Mouse (Mus musculus) liver, adult 2 months (tissue): ENCODE results near the gene Spem2. TPM values are rescaled to one million over a fixed set of nuclear protein-coding genes. Genes with fewer than 3 reads are reported as not detected.
A peak's percentile ranks its signal among the peaks of the same experiment; 100 is the strongest.

ENCODE experiments used
- DNase-seq: peaks from one replicate; pipeline ENCODE4 v3.0.0-alpha.2; 2011; ENCODE audit warnings: low read depth, low spot score; ENCODE audit errors: extremely low read depth
- H3K27ac ChIP-seq: fragments of 200-500 bp; replicated peaks from 2 replicates; pipeline ENCODE4 v1.5.1; 2012; ENCODE audit warnings: low read depth, mild to moderate bottlenecking, control low read depth, inconsistent platforms, low read length; ENCODE audit not compliant: insufficient read depth
- H3K27me3 ChIP-seq: fragments of 200-500 bp; 2 replicates; pipeline ENCODE4 v1.6.1; 2012; ENCODE audit warnings: mild to moderate bottlenecking, moderate library complexity, low read length, inconsistent platforms; ENCODE audit not compliant: control insufficient read depth, insufficient read depth
- H3K36me3 ChIP-seq: fragments of 200-500 bp; 2 replicates; pipeline ENCODE4 v1.6.1; 2012; ENCODE audit warnings: low read length, inconsistent platforms; ENCODE audit not compliant: control insufficient read depth, insufficient read depth
- H3K4me1 ChIP-seq: fragments of 200-500 bp; 2 replicates; pipeline ENCODE4 v1.6.1; 2011; ENCODE audit warnings: low read length; ENCODE audit not compliant: control insufficient read depth, insufficient read depth
- H3K4me3 ChIP-seq: fragments of 200-500 bp; 2 replicates; pipeline ENCODE4 v1.5.1; 2011; ENCODE audit warnings: low read depth, mild to moderate bottlenecking, control low read depth, low read length, moderate library complexity; ENCODE audit not compliant: insufficient read depth
- H3K79me2 ChIP-seq: fragments of 200-500 bp; 2 replicates; pipeline ENCODE4 v1.6.1; 2012; ENCODE audit warnings: inconsistent platforms, mild to moderate bottlenecking, low read length, moderate library complexity; ENCODE audit not compliant: control insufficient read depth, insufficient read depth
- H3K9ac ChIP-seq: fragments of 200-500 bp; 2 replicates; pipeline ENCODE4 v1.6.1; 2012; ENCODE audit warnings: low read depth, mild to moderate bottlenecking, control low read depth, inconsistent platforms, low read length
- CTCF ChIP-seq: fragments of 200-500 bp; IDR thresholded peaks from 2 replicates; pipeline ENCODE4 v1.5.1; 2011; ENCODE audit warnings: low read depth, low read length, control low read depth
- POLR2A ChIP-seq: fragments of 200-500 bp; IDR thresholded peaks from 2 replicates; pipeline ENCODE4 v1.6.1; 2011; ENCODE audit warnings: low read length, control low read depth; ENCODE audit not compliant: insufficient read depth; ENCODE audit errors: extremely low read depth
- WGBS: fragments of 180-500 bp; shearing (Covaris S2); methylation state at CpG from one replicate; pipeline ENCODE4 v1.1.7; 2018; 5-methylcytosine and 5-hydroxymethylcytosine counted together
- polyA plus RNA-seq: library from polyadenylated mRNA; depleted of rRNA; stranded (reverse); fragments of >200 nt; gene quantifications from 2 replicates; pipeline ENCODE4 v1.2.3, GENCODE M21; 2012
- total RNA-seq: library from RNA; depleted of rRNA; stranded (reverse); fragments of >200 nt; gene quantifications from 2 replicates; pipeline ENCODE4 v1.2.3, GENCODE M21; 2014

The Spem2 gene
- total and polyA plus RNA-seq, 2 experiments: not detected

DNA sequence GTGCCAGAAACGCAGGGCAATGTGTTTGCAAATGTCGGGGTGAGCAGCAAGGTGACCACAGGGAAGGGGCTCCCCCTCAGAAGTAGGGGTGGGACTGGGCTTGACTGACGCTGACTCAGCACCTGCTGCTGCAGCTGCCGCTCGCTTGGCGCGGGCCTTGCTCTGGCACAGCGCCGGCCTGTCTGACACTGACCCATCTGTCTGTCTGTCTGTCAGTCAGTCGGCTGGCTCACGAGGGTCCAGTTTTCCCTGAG is 18.2 kb downstream of the Spem2 start:
- 14% methylated on average over 11 of the region's 11 CpGs for WGBS
- peaks cover 9% of the 10 kb centered on the region for H3K27me3 ChIP-seq
- H3K4me3 ChIP-seq: no peak overlapping the region
- TF ChIP-seq CTCF (no peak), POLR2A (no peak)
- H3K4me1 ChIP-seq: peaks cover 4% of the 10 kb centered on the region
- H3K9ac ChIP-seq: no peak overlapping the region
- no peaks in the 10 kb centered on the region for H3K79me2 ChIP-seq
- H3K36me3 ChIP-seq: no peaks in the 10 kb centered on the region
- no peak overlapping the region for H3K27ac ChIP-seq
- no peak for DNase-seq

DNA sequence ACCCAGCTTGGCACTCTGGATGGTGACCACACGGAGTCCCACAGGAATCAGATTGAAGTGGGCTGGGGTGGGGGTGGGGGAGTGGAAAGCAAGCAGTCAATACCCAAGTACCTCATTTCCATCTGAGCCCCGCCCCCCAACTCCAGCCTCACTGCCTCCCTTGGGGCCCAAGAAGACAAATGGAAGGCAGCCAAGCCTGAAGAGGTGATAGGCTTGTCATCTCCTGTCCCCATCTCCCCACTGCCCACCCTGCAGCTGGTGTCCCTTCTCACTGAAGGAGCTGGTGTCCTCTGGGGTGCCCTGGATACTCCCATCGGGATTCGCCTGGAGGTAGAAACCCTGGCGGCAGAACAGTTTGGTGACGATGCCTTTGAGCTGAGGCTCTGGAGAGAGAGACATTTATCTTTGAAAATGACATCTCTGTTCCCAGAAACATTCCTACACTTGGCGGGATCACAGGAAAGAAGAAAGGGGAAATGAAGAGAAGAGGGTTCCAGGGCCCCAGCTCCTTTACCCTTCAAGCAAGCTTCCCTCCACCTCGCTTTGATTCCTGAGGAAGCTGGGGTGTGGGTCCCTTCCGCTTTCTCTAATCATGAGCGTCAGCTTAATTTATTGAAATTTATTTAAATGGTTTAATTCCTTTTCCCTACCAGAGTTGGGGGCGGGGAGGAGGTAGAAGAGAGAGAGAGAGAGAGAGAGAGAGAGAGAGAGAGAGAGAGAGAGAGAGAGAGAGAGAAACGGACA is 18.7 kb downstream of the Spem2 start:
- H3K4me3 ChIP-seq: no peak overlapping the region
- peaks cover 8% of the 10 kb centered on the region for H3K4me1 ChIP-seq
- WGBS: 68% methylated on average over 12 of the region's 12 CpGs
- no peak for DNase-seq
- no peaks in the 10 kb centered on the region for H3K79me2 ChIP-seq
- H3K36me3 ChIP-seq: no peaks in the 10 kb centered on the region
- H3K27me3 ChIP-seq: peaks cover 9% of the 10 kb centered on the region
- no peak for TF ChIP-seq CTCF
- TF ChIP-seq POLR2A: no peak
- H3K9ac ChIP-seq: no peak overlapping the region
- H3K27ac ChIP-seq: no peak overlapping the region

DNA sequence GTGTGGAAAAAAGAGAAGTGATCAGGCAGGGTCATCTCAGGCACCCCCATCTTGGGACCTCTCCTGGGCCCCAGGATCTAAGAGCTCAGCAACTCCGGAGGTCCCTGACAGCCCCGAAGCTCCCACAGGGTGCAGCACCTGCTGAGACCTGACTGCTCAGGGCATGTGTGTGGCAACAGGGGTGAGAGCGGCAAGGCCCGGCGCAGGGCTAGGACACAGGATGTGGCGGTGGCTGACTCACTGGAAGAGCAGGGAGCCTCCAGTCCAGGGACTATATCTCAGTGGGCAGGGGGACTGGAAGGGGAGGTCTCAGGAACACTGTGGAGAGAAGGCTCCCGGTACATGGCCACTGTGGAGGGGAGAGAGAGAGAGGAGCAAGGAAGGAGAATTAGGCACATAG is 20.3 kb downstream of the Spem2 start:
- no peak for TF ChIP-seq POLR2A
- TF ChIP-seq CTCF: no peak
- H3K79me2 ChIP-seq: no peaks in the 10 kb centered on the region
- no peak for DNase-seq
- no peak overlapping the region for H3K9ac ChIP-seq
- H3K36me3 ChIP-seq: no peaks in the 10 kb centered on the region
- H3K27me3 ChIP-seq: peaks cover 9% of the 10 kb centered on the region
- no peak overlapping the region for H3K27ac ChIP-seq
- H3K4me1 ChIP-seq: peaks cover 3% of the 10 kb centered on the region; the same call in 1 of the 2 replicates
- H3K4me3 ChIP-seq: no peak overlapping the region
- WGBS: 88% methylated on average over 7 of the region's 7 CpGs

DNA sequence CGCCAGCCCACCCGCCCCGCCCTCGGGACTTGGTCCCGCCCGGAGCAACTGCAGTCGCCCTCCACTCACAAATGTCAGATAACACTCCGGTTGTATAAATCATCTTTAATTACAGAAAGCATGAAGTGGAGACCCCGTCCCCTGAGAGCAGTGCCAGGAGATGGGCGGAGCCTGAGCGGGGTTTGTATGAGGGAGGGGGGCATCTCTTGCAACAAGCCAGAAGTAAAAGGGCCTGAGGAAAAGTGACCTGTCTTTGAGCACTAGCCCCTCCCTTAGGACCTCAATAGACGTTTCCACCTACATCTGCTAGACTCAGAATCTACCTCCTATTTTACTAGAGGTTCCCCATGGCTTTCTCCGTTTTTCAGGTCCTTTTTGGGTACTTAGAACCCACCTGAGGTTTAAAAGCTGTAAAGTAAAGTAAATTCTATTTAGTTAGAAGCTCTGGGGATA is 22.3 kb downstream of the Spem2 start:
- WGBS: 10% methylated on average over 13 of the region's 13 CpGs
- no peak overlapping the region for H3K27ac ChIP-seq
- H3K4me3 ChIP-seq: no peak overlapping the region; the same call in 1 of the 2 replicates
- H3K27me3 ChIP-seq: no peaks in the 10 kb centered on the region
- no peak overlapping the region for H3K9ac ChIP-seq
- TF ChIP-seq CTCF: no peak
- no peak for TF ChIP-seq POLR2A
- H3K79me2 ChIP-seq: no peaks in the 10 kb centered on the region
- DNase-seq: no peak
- H3K4me1 ChIP-seq: 0 out of 2 replicates have a peak, but pooled peaks cover 3% of the 10 kb centered on the region
- H3K36me3 ChIP-seq: no peaks in the 10 kb centered on the region

DNA sequence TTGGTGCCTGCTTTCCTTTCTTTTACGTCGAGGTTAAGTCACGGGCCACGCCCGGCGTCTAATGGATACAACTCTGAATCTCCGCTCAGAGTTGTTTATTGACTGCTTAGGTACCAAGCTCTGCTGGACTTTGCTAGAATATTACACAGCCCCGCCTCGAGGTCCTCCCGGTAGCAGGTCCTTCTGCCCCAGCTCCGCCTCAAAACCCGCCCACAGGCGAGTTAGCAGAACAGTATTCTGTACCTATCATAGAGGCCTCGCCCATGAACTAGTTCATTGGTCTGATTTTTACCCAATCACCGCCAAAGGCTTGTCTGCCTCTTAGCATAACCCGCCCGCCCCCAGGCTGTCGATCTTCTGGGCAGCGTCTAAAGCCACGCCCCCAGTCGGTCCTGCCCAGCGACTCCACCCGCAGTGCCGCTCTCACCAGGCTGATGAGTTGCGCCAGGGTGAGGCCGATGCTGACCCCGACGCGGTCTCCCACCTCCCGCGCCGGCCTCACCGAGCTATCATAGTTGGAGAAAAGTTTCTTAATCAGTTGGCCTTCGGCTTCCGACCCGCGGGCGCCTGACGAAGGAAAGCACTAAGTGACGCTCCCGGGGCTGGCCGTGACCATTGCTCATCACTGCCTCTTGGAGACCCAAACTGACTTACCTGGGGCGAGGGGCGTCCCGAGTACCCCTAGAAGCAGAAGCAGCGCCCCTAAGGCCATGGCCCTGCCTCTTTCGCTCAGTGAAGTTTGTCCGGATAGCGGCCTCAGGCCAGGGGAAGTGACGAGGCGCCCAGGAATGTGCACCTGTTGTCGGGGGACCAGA is 22.9 kb downstream of the Spem2 start, which contains the start of gene Chrnb1:
TSS of gene Chrnb1 (minus strand) at position 776 of the 815 bp plus-strand sequence.
- WGBS: 2% methylated on average over 52 of the region's 52 CpGs
- H3K4me1 ChIP-seq: 0 out of 2 replicates have a peak, but pooled peaks cover 3% of the 10 kb centered on the region
- H3K27ac ChIP-seq: no peak within 1 kb of the TSS
- TF ChIP-seq CTCF (no peak), POLR2A (0 out of 2 replicates have a peak, but pooled peaks have one; percentile 23)
- H3K27me3 ChIP-seq: no peaks in the 10 kb centered on the region
- peak within 1 kb of the TSS; percentile 54 for H3K4me3 ChIP-seq
- peak; percentile 98 for DNase-seq
- no peaks in the 10 kb centered on the region for H3K79me2 ChIP-seq
- H3K9ac ChIP-seq: no peak within 1 kb of the TSS
- H3K36me3 ChIP-seq: no peaks in the 10 kb centered on the region
